Mouse (Mus musculus) adrenal gland, postnatal 4 days (tissue): ENCODE data around the gene Sv2b. TPM values are rescaled to one million over a fixed set of nuclear protein-coding genes. Genes with fewer than 3 reads are reported as not detected.

Experiments
- DNase-seq, 2 experiments: peaks; one replicate each; pipeline ENCODE4 v3.0.0; 2021 to 2022; ENCODE audit warnings: low spot score in 2 of 2, mixed read lengths in 2 of 2
- total RNA-seq, 2 experiments: library from RNA; stranded (reverse); gene quantifications; 2 replicates each; pipeline ENCODE4 v1.2.3; 2021

The Sv2b gene
- total RNA-seq, 2 experiments from 2014 or later = 1.2 to 1.3 TPM

DNA sequence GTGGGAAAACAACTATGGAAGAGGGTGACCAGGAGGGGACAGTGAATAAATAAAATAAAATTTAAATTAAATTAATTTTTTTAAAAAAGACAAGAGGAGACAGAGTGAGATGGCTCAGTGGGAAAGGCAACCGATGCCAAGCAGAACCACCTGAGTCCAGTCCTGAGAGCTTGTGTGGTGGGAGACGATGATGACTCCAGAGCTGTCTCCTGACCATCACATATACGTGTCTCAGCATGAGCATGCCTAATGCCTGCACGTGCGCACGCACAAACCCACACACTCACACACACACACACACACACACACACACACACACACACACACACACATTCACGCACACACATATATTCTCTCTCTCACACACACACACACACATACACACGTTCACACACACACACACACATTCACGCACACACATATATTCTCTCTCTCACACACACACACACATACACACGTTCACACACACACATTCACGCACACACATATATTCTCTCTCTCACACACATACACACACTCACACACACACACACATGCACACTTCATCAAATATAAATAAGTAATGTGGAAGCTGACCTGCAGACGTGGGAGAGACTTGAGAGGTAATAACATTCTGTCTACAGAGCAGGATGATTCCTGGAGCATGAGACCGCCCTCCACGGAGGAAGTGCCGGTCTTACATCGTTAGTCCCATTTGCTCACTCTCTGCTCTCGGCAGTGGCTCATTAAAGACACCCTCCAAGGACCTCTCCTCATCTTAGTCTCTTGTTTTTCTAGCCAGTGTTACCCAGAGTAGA, 206.3 kb downstream of the Sv2b start:
- DNase-seq = no peak

DNA sequence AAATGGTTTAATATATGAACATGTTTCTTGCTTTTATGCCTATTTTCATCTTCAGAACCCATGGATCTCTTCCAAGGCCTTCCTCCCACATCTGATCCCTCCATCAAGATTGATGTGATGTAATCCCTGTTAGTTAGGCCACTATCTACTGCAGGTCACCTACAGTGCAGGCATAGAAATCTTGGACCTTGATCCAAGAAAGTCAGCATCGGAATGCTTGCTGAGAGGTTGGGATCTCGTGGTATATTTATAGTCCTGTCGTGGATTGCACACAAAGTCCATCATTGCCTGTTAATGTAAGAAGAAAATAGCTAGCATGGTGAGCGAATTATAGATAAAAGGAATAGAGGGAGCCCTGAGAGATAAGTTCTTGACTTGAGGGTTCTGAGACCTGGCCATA, 223.6 kb downstream of the Sv2b start:
- no peak for DNase-seq

DNA sequence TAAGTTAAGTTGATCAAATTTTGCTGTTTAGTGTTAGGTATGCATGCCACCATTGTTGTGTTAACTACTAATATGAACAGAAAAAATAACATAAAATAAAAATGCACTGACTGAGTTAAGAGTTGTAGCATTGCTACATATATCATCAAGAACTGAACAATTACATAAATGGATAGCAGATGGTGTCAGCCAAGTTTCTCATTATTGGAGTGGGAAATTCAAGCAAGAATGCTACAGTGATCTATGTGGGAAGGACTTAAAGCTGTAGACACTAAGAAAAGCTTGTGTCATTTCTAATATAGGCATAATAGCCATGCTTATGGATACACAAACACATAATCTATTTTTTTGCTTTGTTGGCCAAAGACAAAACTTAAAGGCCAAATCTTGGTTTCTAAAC, 228.9 kb downstream of the Sv2b start:
- DNase-seq = no peak

DNA sequence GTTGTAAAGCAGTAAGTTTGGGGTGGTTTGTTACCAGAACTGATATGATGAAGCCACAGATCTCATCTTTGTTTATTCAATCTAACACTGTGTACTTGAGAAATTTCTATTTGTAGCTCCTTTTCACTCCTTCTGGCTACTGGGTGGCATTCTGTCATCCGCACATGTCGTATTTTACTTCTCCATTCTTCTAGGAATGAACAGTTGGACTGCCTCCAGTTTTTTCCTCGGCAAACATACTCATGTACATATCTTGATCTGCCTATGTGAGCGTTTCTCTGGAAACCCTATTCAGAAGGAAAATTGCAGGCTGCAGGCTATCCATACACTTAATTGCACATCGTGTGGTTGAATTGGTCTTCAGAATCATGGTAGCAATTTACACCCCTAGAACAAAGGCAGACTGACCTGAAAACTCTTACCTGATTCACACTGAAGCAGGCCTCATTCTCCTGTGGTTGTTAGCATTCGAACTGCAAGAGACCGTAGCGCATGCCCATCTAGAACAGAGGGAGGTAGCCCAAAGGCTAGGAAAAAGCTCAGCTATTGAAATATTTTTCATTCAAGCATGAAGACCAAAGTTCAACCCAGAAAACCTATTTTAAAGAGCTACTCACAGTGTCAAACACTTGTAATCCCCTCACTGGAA, 231.4 kb downstream of the Sv2b start:
- no peak for DNase-seq

Other genes with a start within 250 kb of the Sv2b start
- 10 to 100 TPM; 63.3 to 63.5 TPM for gene Akap13, start 146.3 kb upstream of the Sv2b start, total RNA-seq